Mouse (Mus musculus) c-Kit-positive CD71-positive TER-119-negative erythroid progenitor cells, embryonic 14.5 days (primary cell): Measurements from ENCODE around the gene Cacna1c.

Source experiments
- DNase-seq: peaks from one replicate; pipeline ENCODE4 v3.0.0-alpha.2; 2013; ENCODE audit warnings: low read depth

Cacna1c gene

GRCm38 (mm10) chr6:118741841-118742240 lies 454.4 kb downstream of the Cacna1c start:
- no peak for DNase-seq

- no peak for DNase-seq
Observed at GRCm38 (mm10) chr6:118739961-118740599, 456.1 kb downstream of the Cacna1c start.

- no peak for DNase-seq
Observed at GRCm38 (mm10) chr6:118739344-118739743, 456.9 kb downstream of the Cacna1c start.

GRCm38 (mm10) chr6:118738656-118739055 lies 457.6 kb downstream of the Cacna1c start:
- no peak for DNase-seq

- no peak for DNase-seq
Observed at GRCm38 (mm10) chr6:118737078-118737477, 459.1 kb downstream of the Cacna1c start.

GRCm38 (mm10) chr6:118736491-118736890 lies 459.7 kb downstream of the Cacna1c start:
- DNase-seq, result no peak

GRCm38 (mm10) chr6:118735145-118735544 lies 461.1 kb downstream of the Cacna1c start:
- DNase-seq, result no peak

GRCm38 (mm10) chr6:118731937-118732336 lies 464.3 kb downstream of the Cacna1c start:
- DNase-seq, result no peak

GRCm38 (mm10) chr6:118724908-118725307 lies 471.3 kb downstream of the Cacna1c start:
- no peak for DNase-seq

GRCm38 (mm10) chr6:118724388-118724787 lies 471.8 kb downstream of the Cacna1c start:
- DNase-seq, result no peak

GRCm38 (mm10) chr6:118722336-118722735 lies 473.9 kb downstream of the Cacna1c start:
- DNase-seq, result no peak

- no peak for DNase-seq
Observed at GRCm38 (mm10) chr6:118719486-118719885, 476.7 kb downstream of the Cacna1c start.

- no peak for DNase-seq
Observed at GRCm38 (mm10) chr6:118713286-118713685, 482.9 kb downstream of the Cacna1c start.

GRCm38 (mm10) chr6:118711677-118712322 lies 484.4 kb downstream of the Cacna1c start:
- no peak for DNase-seq

GRCm38 (mm10) chr6:118707066-118707465 lies 489.2 kb downstream of the Cacna1c start:
- no peak for DNase-seq

GRCm38 (mm10) chr6:118705840-118706239 lies 490.4 kb downstream of the Cacna1c start:
- no peak for DNase-seq

GRCm38 (mm10) chr6:118694626-118695025 lies 501.6 kb downstream of the Cacna1c start:
- no peak for DNase-seq

- DNase-seq, result no peak
Observed at GRCm38 (mm10) chr6:118689447-118689846, 506.8 kb downstream of the Cacna1c start.

GRCm38 (mm10) chr6:118688856-118689255 lies 507.4 kb downstream of the Cacna1c start:
- no peak for DNase-seq

GRCm38 (mm10) chr6:118680814-118681213 lies 515.4 kb downstream of the Cacna1c start:
- no peak for DNase-seq

GRCm38 (mm10) chr6:118678031-118678430 lies 518.2 kb downstream of the Cacna1c start:
- no peak for DNase-seq

- no peak for DNase-seq
Observed at GRCm38 (mm10) chr6:118677306-118677705, 518.9 kb downstream of the Cacna1c start.

GRCm38 (mm10) chr6:118674781-118675180 lies 521.4 kb downstream of the Cacna1c start:
- no peak for DNase-seq
